Mouse (Mus musculus) kidney, adult 2 months (tissue): ENCODE results near the gene Maml2. TPM values are rescaled to one million over a fixed set of nuclear protein-coding genes. Genes with fewer than 3 reads are reported as not detected.

Experiments used
- DNase-seq: peaks from one replicate; pipeline ENCODE4 v3.0.0; 2021
- H3K27ac ChIP-seq: fragments of 200-500 bp; 2 replicates; pipeline ENCODE4 v1.5.1; 2012; ENCODE audit warnings: low read depth, low read length, control low read depth, inconsistent platforms; ENCODE audit not compliant: insufficient read depth
- H3K27me3 ChIP-seq: fragments of 200-500 bp; replicated peaks from 2 replicates; pipeline ENCODE4 v1.6.1; 2012; ENCODE audit warnings: mild to moderate bottlenecking, moderate library complexity, low read length, inconsistent platforms; ENCODE audit not compliant: control insufficient read depth, insufficient read depth
- H3K36me3 ChIP-seq: fragments of 200-500 bp; 2 replicates; pipeline ENCODE4 v1.6.1; 2012; ENCODE audit warnings: mild to moderate bottlenecking, moderate library complexity, low read length, inconsistent platforms; ENCODE audit not compliant: control insufficient read depth, insufficient read depth
- H3K4me1 ChIP-seq: fragments of 200-500 bp; 2 replicates; pipeline ENCODE4 v1.6.1; 2011; ENCODE audit warnings: low read length; ENCODE audit not compliant: control insufficient read depth, insufficient read depth
- H3K4me3 ChIP-seq: fragments of 200-500 bp; 2 replicates; pipeline ENCODE4 v1.5.1; 2011; ENCODE audit warnings: mild to moderate bottlenecking, low read depth, low read length, control low read depth; ENCODE audit not compliant: insufficient read depth
- CTCF ChIP-seq: fragments of 200-500 bp; conservative IDR thresholded peaks from 2 replicates; pipeline ENCODE4 v1.5.1; 2011; ENCODE audit warnings: low read depth, mild to moderate bottlenecking, control low read depth, low read length, moderate library complexity, mixed read lengths; ENCODE audit not compliant: insufficient read depth, insufficient read length
- POLR2A ChIP-seq: fragments of 200-500 bp; IDR thresholded peaks from one replicate; pipeline ENCODE4 v1.6.1; 2011; ENCODE audit warnings: low read depth, low read length, control low read depth
- WGBS: fragments of 180-500 bp; shearing (Covaris S2); methylation state at CpG from one replicate; pipeline ENCODE4 v1.1.7; 2018; 5-methylcytosine and 5-hydroxymethylcytosine counted together
- polyA plus RNA-seq: library from polyadenylated mRNA; depleted of rRNA; stranded (reverse); fragments of >200 nt; gene quantifications from 2 replicates; pipeline ENCODE4 v1.2.3, GENCODE M21; 2012

Maml2 gene
- polyA plus RNA-seq, 1 experiment = 4.8 TPM

GRCm38 (mm10) chr9:13518441-13518971, 220.7 kb downstream of the Maml2 start:
- Histone ChIP-seq H3K27ac (no peak overlapping the region), H3K4me1 (no peaks in the 10 kb centered on the region)
- 89% methylated on average over 2 of the region's 2 CpGs for WGBS

DNA sequence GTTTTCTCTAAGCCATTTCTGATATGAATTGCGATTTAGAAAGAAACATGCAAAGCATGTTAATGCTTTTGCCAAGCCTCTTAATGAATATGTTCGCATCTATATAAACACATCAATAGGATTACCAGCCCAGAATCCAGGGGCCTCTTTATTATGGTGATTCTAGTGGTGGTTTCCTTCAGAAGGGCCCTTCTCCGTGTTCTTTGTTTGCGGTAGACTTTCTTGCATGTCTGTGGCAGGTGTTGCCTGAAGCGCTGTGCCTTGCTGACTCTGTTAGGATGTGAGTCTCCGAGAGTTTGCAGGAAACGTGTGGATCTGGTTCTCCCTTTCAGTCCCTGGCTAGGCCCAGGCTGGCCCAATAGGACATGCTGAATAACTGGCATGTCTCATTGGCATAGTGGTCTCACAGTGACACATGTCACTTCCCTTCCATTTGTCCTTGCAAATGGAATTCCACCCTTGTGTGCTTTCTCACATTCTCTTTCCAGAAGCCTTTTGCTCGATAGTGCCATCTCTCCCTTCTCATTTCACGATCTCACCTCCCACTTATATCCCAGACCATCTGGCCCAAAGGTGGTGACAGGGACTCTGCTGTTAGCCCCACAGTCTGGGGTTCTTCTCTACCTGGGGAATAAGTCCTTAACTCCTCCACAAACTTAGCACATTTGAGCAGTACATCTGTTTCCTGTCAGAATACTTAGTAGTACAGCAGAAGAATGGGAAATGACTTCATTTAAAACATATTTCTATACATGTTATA, 224.5 kb downstream of the Maml2 start:
- Histone ChIP-seq H3K4me1 (no peaks in the 10 kb centered on the region; the same call in 1 of the 2 replicates), H3K27me3 (no peaks in the 10 kb centered on the region), H3K4me3 (no peak overlapping the region), H3K36me3 (no peaks in the 10 kb centered on the region), H3K27ac (no peak overlapping the region)
- WGBS = 86% methylated on average over 9 of the region's 9 CpGs
- DNase-seq = no peak
- TF ChIP-seq POLR2A (no peak), CTCF (no peak)

More at GRCm38 (mm10) chr9:13518441-13518971, 220.7 kb downstream of the Maml2 start:
- no peak overlapping the region for H3K4me3 ChIP-seq
- H3K36me3 ChIP-seq = no peaks in the 10 kb centered on the region
- DNase-seq = no peak
- no peak for TF ChIP-seq POLR2A
- no peak for TF ChIP-seq CTCF
- no peaks in the 10 kb centered on the region for H3K27me3 ChIP-seq

- Histone ChIP-seq H3K27me3 (no peaks in the 10 kb centered on the region), H3K36me3 (no peaks in the 10 kb centered on the region), H3K4me3 (no peak overlapping the region), H3K27ac (no peak overlapping the region), H3K4me1 (no peaks in the 10 kb centered on the region; the same call in 1 of the 2 replicates)
- DNase-seq = no peak
- WGBS = 86% methylated on average over 3 of the region's 3 CpGs
- no peak for TF ChIP-seq CTCF
These were observed 225.3 kb downstream of the Maml2 start for GRCm38 (mm10) chr9:13523046-13523445.

DNA sequence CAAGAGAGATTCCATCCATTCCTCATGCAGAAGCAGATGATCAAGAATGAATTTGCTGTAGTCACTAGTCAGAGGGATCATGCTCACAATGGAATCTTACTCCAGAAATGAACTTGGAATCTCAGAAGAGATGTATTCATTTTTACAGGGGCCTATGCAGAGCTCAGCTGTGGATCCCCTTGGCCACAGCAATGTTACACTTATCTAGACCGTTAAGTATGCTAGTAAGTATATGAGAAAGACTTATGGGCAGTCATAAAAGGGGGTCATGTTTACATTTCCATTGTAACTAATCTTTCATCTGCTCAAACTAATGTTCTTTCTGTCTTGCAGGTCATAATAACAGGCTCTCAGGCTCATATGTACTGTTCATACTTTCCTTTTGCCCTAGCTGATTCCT, 227.3 kb downstream of the Maml2 start:
- Histone ChIP-seq H3K27ac (no peak overlapping the region), H3K4me3 (no peak overlapping the region), H3K36me3 (no peaks in the 10 kb centered on the region), H3K4me1 (no peaks in the 10 kb centered on the region; the same call in 1 of the 2 replicates), H3K27me3 (no peaks in the 10 kb centered on the region)
- WGBS = 71% methylated on average over 1 of the region's 1 CpGs
- TF ChIP-seq CTCF = no peak
- no peak for TF ChIP-seq POLR2A
- DNase-seq = no peak

GRCm38 (mm10) chr9:13525561-13526255, 228.0 kb downstream of the Maml2 start:
- H3K27ac ChIP-seq = no peak overlapping the region
- WGBS = 44% methylated on average over 5 of the region's 5 CpGs
- no peak overlapping the region for H3K4me3 ChIP-seq
- H3K27me3 ChIP-seq = no peaks in the 10 kb centered on the region
- no peaks in the 10 kb centered on the region for H3K36me3 ChIP-seq
- no peak for TF ChIP-seq CTCF
- TF ChIP-seq POLR2A = no peak
- H3K4me1 ChIP-seq = no peaks in the 10 kb centered on the region; the same call in 1 of the 2 replicates
- peak; percentile 45 for DNase-seq

DNA sequence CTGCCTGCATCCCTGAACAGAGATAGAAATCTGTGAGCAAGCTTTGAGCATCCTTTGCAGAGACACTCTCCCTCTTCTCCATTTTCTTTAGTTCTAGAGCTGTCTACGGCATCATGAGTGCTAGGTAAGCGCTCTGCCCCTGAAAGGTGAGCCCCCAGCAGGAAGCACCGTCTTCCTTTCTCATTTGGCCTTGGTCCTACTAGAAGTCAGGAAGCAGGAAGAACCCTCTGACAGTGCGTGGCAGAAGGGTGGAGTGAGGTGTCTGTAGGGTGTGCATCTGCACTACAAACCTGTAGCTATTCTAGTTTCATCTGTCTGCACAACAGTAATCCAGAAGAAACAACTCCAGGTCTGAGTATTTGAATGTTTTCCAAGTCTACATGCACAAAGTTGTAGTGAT, 232.8 kb downstream of the Maml2 start:
- Histone ChIP-seq H3K27me3 (no peaks in the 10 kb centered on the region), H3K4me1 (peaks cover 3% of the 10 kb centered on the region; the same call in 1 of the 2 replicates), H3K36me3 (no peaks in the 10 kb centered on the region), H3K27ac (no peak overlapping the region), H3K4me3 (no peak overlapping the region)
- TF ChIP-seq POLR2A (no peak), CTCF (no peak)
- DNase-seq = no peak
- 68% methylated on average over 4 of the region's 4 CpGs for WGBS

GRCm38 (mm10) chr9:13533076-13533707, 235.4 kb downstream of the Maml2 start:
- no peak for DNase-seq
- H3K4me1 ChIP-seq = peaks cover 9% of the 10 kb centered on the region
- H3K27me3 ChIP-seq = no peaks in the 10 kb centered on the region
- 38% methylated on average over 11 of the region's 11 CpGs for WGBS
- no peak overlapping the region for H3K27ac ChIP-seq
- TF ChIP-seq POLR2A = no peak
- no peak for TF ChIP-seq CTCF
- no peaks in the 10 kb centered on the region for H3K36me3 ChIP-seq
- H3K4me3 ChIP-seq = no peak overlapping the region
